17 mouse cellular contexts compared by ENCODE assay signal in genomic region chr14:79151711-79152110, GRCm38 (mm10).
"Had no signal": no experiment of that assay in that cellular context is flagged by ENCODE, and none has a peak within 500 bp of the region (broad histone marks: within the 10 kb centered on the region; RNA-seq: fewer than 3 reads in every experiment).

No protein-coding gene starts in this region.

- H3K4me3 ChIP-seq: lung, embryonic 15.5 days; megakaryocyte, embryonic 14.5 days; midbrain, embryonic 13.5 days; midbrain, embryonic 15.5 days; neural tube, embryonic 12.5 days; stomach, embryonic 15.5 days had no signal

- ATAC-seq: lung, postnatal 0 days; midbrain, embryonic 13.5 days; midbrain, embryonic 15.5 days had no signal

- H3K9ac ChIP-seq: lung, embryonic 15.5 days; midbrain, embryonic 13.5 days; midbrain, embryonic 15.5 days; neural tube, embryonic 12.5 days; stomach, embryonic 15.5 days had no signal

- H3K27ac ChIP-seq: lung, embryonic 15.5 days; macrophage; midbrain, embryonic 13.5 days; midbrain, embryonic 15.5 days; neural tube, embryonic 12.5 days; stomach, embryonic 15.5 days; stomach, postnatal 0 days had no signal

- H3K9me3 ChIP-seq: lung, embryonic 15.5 days; midbrain, embryonic 13.5 days; midbrain, embryonic 15.5 days; neural tube, embryonic 12.5 days; stomach, embryonic 15.5 days had no signal

- DNase-seq: lung, adult 2 months; lung, postnatal 14 days; lung, postnatal 36 days; right cerebral cortex, postnatal 14 days; thymus, adult 2 months; thymus, postnatal 25 days; thymus, postnatal 4 days had no signal

- H3K4me2 ChIP-seq: lung, embryonic 15.5 days; midbrain, embryonic 11.5 days; midbrain, embryonic 13.5 days; midbrain, embryonic 15.5 days; neural tube, embryonic 12.5 days; stomach, embryonic 15.5 days had no signal

- H3K4me1 ChIP-seq: megakaryocyte, embryonic 14.5 days; midbrain, embryonic 13.5 days; midbrain, embryonic 15.5 days; neural tube, embryonic 12.5 days; stomach, embryonic 15.5 days had no signal

- H3K36me3 ChIP-seq: lung, embryonic 15.5 days; midbrain, embryonic 13.5 days; midbrain, embryonic 15.5 days; neural tube, embryonic 12.5 days; stomach, embryonic 15.5 days had no signal

- H3K27me3 ChIP-seq: lung, embryonic 15.5 days; megakaryocyte, embryonic 14.5 days; midbrain, embryonic 13.5 days; midbrain, embryonic 15.5 days; neural tube, embryonic 12.5 days; stomach, embryonic 15.5 days had no signal
